ENCODE assay signal across 10 mouse cellular contexts in the genomic region with DNA sequence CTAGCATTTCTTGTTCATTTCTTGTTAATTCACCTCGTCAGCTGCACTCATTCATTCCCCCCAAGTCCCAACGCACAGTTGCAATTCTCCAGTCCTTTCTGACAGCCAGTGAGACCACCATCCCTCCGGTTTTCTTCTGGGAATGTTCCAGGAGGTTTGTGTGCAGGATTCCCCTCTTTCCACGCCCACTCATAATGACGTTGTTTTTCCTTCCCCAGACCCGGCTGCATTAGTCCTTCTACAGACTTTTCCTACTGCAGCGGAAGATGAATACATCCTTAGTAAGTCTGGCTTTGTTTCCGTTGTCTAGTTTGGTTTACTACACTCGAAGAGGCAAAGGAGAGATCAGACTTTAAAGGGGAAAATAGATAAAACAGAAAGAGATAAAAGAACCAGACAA. TPM values are rescaled to one million over a fixed set of nuclear protein-coding genes. Genes with fewer than 3 reads are reported as not detected.
A peak's percentile ranks its signal among the peaks of the same experiment; 100 is the strongest.
DNase-seq lines count a peak whose midpoint lies in the region; ATAC-seq and TF ChIP-seq lines count a peak whose summit lies in the region.
"Had no signal": no experiment of that assay in that cellular context is flagged by ENCODE, and none has a peak within 500 bp of the region (broad histone marks: within the 10 kb centered on the region; RNA-seq: fewer than 3 reads in every experiment).

No protein-coding gene starts in this region.

- intact Hi-C loops in left cerebral cortex, adult 2 months (cut with DNase I): no loop called here
- intact Hi-C loops in left cerebral cortex, postnatal 10 days (cut with DNase I): loop anchor here (5.0 kb wide), 1 partner anchor 71 kb away; no protein-coding TSS in a partner anchor

- no peak for TF ChIP-seq CTCF in left cerebral cortex, adult 2 months (IDR thresholded peaks at IDR 0.05)

- H3K4me2 ChIP-seq in embryonic facial prominence, embryonic 13.5 days: peak overlapping the region; percentile 79
- peak overlapping the region; percentile 83 for H3K4me2 ChIP-seq in intestine, embryonic 16.5 days (ENCODE audit: low read depth, low read length)
- peak overlapping the region; percentile 81 for H3K4me2 ChIP-seq in neural tube, embryonic 12.5 days (replicated peaks)

- peak overlapping the region; percentile 95 for H3K9ac ChIP-seq in embryonic facial prominence, embryonic 13.5 days
- H3K9ac ChIP-seq in intestine, embryonic 16.5 days (ENCODE audit: low read depth, low read length): peak overlapping the region; percentile 96
- peak overlapping the region; percentile 95 for H3K9ac ChIP-seq in neural tube, embryonic 12.5 days

- no peak for DNase-seq in left cerebral cortex, adult 2 months (ENCODE audit: extremely low spot score in 1 of 2, low spot score in 2 of 2)
- no peak for DNase-seq in left cerebral cortex, postnatal 10 days (ENCODE audit: extremely low spot score in 1 of 2, low spot score in 2 of 2)
- no peak for DNase-seq in spleen, postnatal 4 days (ENCODE audit: low spot score in 2 of 2)
- no peak for DNase-seq in layer of hippocampus, postnatal 10 days (ENCODE audit: low spot score in 2 of 2)

- H3K36me3 ChIP-seq in embryonic facial prominence, embryonic 13.5 days: peaks cover 39% of the 10 kb centered on the region
- H3K36me3 ChIP-seq in intestine, embryonic 16.5 days (ENCODE audit: control insufficient read depth, insufficient read depth, low read length): peaks cover 5% of the 10 kb centered on the region
- peaks cover 32% of the 10 kb centered on the region for H3K36me3 ChIP-seq in neural tube, embryonic 12.5 days

- no peaks in the 10 kb centered on the region for H3K27me3 ChIP-seq in embryonic facial prominence, embryonic 13.5 days
- no peaks in the 10 kb centered on the region for H3K27me3 ChIP-seq in intestine, embryonic 16.5 days (replicated peaks; ENCODE audit: control insufficient read depth, insufficient read depth, low read length)
- H3K27me3 ChIP-seq in neural tube, embryonic 12.5 days (replicated peaks): no peaks in the 10 kb centered on the region

- peak overlapping the region; percentile 70 for H3K4me3 ChIP-seq in left cerebral cortex, adult 2 months
- peak overlapping the region; percentile 85 for H3K4me3 ChIP-seq in embryonic facial prominence, embryonic 13.5 days
- H3K4me3 ChIP-seq in intestine, embryonic 16.5 days (ENCODE audit: low read length): peak overlapping the region; percentile 93
- peak overlapping the region; percentile 91 for H3K4me3 ChIP-seq in neural tube, embryonic 12.5 days

- WGBS in embryonic facial prominence, embryonic 13.5 days: 37% methylated on average over 9 of the region's 9 CpGs
- 37% methylated on average over 9 of the region's 9 CpGs for WGBS in intestine, embryonic 16.5 days
- WGBS in neural tube, embryonic 12.5 days: 51% methylated on average over 9 of the region's 9 CpGs

- H3K27ac ChIP-seq in left cerebral cortex, adult 2 months: peak overlapping the region; percentile 87
- no peak overlapping the region for H3K27ac ChIP-seq in embryonic facial prominence, embryonic 13.5 days
- no peak overlapping the region for H3K27ac ChIP-seq in intestine, embryonic 16.5 days (ENCODE audit: low read length)
- no peak overlapping the region for H3K27ac ChIP-seq in neural tube, embryonic 12.5 days

- H3K9me3 ChIP-seq in embryonic facial prominence, embryonic 13.5 days: no peaks in the 10 kb centered on the region
- H3K9me3 ChIP-seq in intestine, embryonic 16.5 days (ENCODE audit: control insufficient read depth, low read length): no peaks in the 10 kb centered on the region
- no peaks in the 10 kb centered on the region for H3K9me3 ChIP-seq in neural tube, embryonic 12.5 days

- H3K4me1 ChIP-seq in embryonic facial prominence, embryonic 13.5 days: peaks cover 14% of the 10 kb centered on the region
- 0 out of 2 replicates have a peak, but pooled peaks cover 6% of the 10 kb centered on the region for H3K4me1 ChIP-seq in intestine, embryonic 16.5 days (ENCODE audit: control insufficient read depth, insufficient read depth, low read length)
- peaks cover 15% of the 10 kb centered on the region for H3K4me1 ChIP-seq in neural tube, embryonic 12.5 days

- no peak for ATAC-seq in embryonic facial prominence, embryonic 13.5 days (ENCODE audit: insufficient number of reproducible peaks, insufficient read depth, low FRiP score, low TSS enrichment, low read depth)
- ATAC-seq in intestine, embryonic 16.5 days: no peak
- ATAC-seq in neural tube, embryonic 12.5 days (ENCODE audit: low FRiP score, low read depth): no peak
- no peak for ATAC-seq in erythroid progenitor cell, adult 5-6 weeks (replicated peaks; ENCODE audit: low FRiP score, poor library complexity, severe bottlenecking)

RNA-seq across cellular contexts. Expression of a gene that starts 1.1 kb away (rescaled TPM):
- 10 to 100 TPM; 31.4 to 32.9 TPM for total RNA-seq in left cerebral cortex, adult 2 months (2021)
- 10 to 100 TPM; 21.8 to 26.6 TPM for total RNA-seq in left cerebral cortex, postnatal 10 days (2021)
- polyA plus RNA-seq in embryonic facial prominence, embryonic 13.5 days (2015; fragmentation: Nextera tagmentation; extraction: Ambion mirVana): 23.0 and 24.4 TPM in 2 replicates
- polyA plus RNA-seq in intestine, embryonic 16.5 days (2015; fragmentation: Nextera tagmentation; extraction: Ambion mirVana): 7.4 and 8.0 TPM in 2 replicates
- polyA plus RNA-seq in neural tube, embryonic 12.5 days (2016; fragmentation: Nextera tagmentation; extraction: Ambion mirVana): 28.1 and 29.3 TPM in 2 replicates
- total RNA-seq in erythroid progenitor cell, adult 5-6 weeks (2015; ENCODE audit: low replicate concordance): 0.36 TPM in 1 of 2 replicates, not detected in the other
- total RNA-seq in erythroid progenitor cell, adult 5-6 weeks (2017; ENCODE audit: low replicate concordance): 0.68 and 1.7 TPM in 2 replicates
- 10 to 100 TPM; 22.8 to 25.1 TPM for total RNA-seq in layer of hippocampus, postnatal 10 days (2021)

RNA-seq across cellular contexts. Expression of a gene that starts 9.3 kb away (rescaled TPM):
- total RNA-seq in left cerebral cortex, adult 2 months (2021): not detected
- total RNA-seq in left cerebral cortex, postnatal 10 days (2021): not detected
- not detected in 2 replicates for polyA plus RNA-seq in embryonic facial prominence, embryonic 13.5 days (2015; fragmentation: Nextera tagmentation; extraction: Ambion mirVana)
- not detected in 2 replicates for polyA plus RNA-seq in intestine, embryonic 16.5 days (2015; fragmentation: Nextera tagmentation; extraction: Ambion mirVana)
- polyA plus RNA-seq in neural tube, embryonic 12.5 days (2016; fragmentation: Nextera tagmentation; extraction: Ambion mirVana): not detected in 2 replicates
- not detected in 2 replicates for total RNA-seq in erythroid progenitor cell, adult 5-6 weeks (2015; ENCODE audit: low replicate concordance)
- total RNA-seq in erythroid progenitor cell, adult 5-6 weeks (2017; ENCODE audit: low replicate concordance): not detected in 2 replicates
- total RNA-seq in layer of hippocampus, postnatal 10 days (2021): not detected
- total RNA-seq: gastrocnemius, postnatal 36 days; neutrophil, adult 5-6 weeks had no signal

RNA-seq across cellular contexts. Expression of a gene that starts 33.8 kb away (rescaled TPM):
- total RNA-seq in left cerebral cortex, adult 2 months (2021): 10 to 100 TPM; 20.0 to 23.4 TPM
- total RNA-seq in left cerebral cortex, postnatal 10 days (2021): 10 to 100 TPM; 22.6 to 23.6 TPM
- 4.5 and 4.7 TPM in 2 replicates for polyA plus RNA-seq in embryonic facial prominence, embryonic 13.5 days (2015; fragmentation: Nextera tagmentation; extraction: Ambion mirVana)
- 0.43 and 0.56 TPM in 2 replicates for polyA plus RNA-seq in intestine, embryonic 16.5 days (2015; fragmentation: Nextera tagmentation; extraction: Ambion mirVana)
- 17.3 and 17.4 TPM in 2 replicates for polyA plus RNA-seq in neural tube, embryonic 12.5 days (2016; fragmentation: Nextera tagmentation; extraction: Ambion mirVana)
- 0.36 TPM in 1 of 2 replicates, not detected in the other for total RNA-seq in erythroid progenitor cell, adult 5-6 weeks (2015; ENCODE audit: low replicate concordance)
- 0.64 and 0.76 TPM in 2 replicates for total RNA-seq in erythroid progenitor cell, adult 5-6 weeks (2017; ENCODE audit: low replicate concordance)
- total RNA-seq in layer of hippocampus, postnatal 10 days (2021): 10 to 100 TPM; 21.8 to 24.4 TPM

RNA-seq across cellular contexts. Expression of a gene that starts 55.2 kb away (rescaled TPM):
- total RNA-seq in left cerebral cortex, adult 2 months (2021): not detected
- not detected for total RNA-seq in left cerebral cortex, postnatal 10 days (2021)
- polyA plus RNA-seq in embryonic facial prominence, embryonic 13.5 days (2015; fragmentation: Nextera tagmentation; extraction: Ambion mirVana): not detected in 2 replicates
- not detected in 2 replicates for polyA plus RNA-seq in intestine, embryonic 16.5 days (2015; fragmentation: Nextera tagmentation; extraction: Ambion mirVana)
- polyA plus RNA-seq in neural tube, embryonic 12.5 days (2016; fragmentation: Nextera tagmentation; extraction: Ambion mirVana): not detected in 2 replicates
- total RNA-seq in erythroid progenitor cell, adult 5-6 weeks (2015; ENCODE audit: low replicate concordance): not detected in 2 replicates
- not detected in 2 replicates for total RNA-seq in erythroid progenitor cell, adult 5-6 weeks (2017; ENCODE audit: low replicate concordance)
- not detected for total RNA-seq in layer of hippocampus, postnatal 10 days (2021)
- total RNA-seq: gastrocnemius, postnatal 36 days had no signal

RNA-seq across cellular contexts. Expression of a gene that starts 55.5 kb away (rescaled TPM):
- 10 to 100 TPM; 14.2 to 14.5 TPM for total RNA-seq in left cerebral cortex, adult 2 months (2021)
- total RNA-seq in left cerebral cortex, postnatal 10 days (2021): 10 to 100 TPM; 16.1 to 19.9 TPM
- 19.0 and 21.2 TPM in 2 replicates for polyA plus RNA-seq in embryonic facial prominence, embryonic 13.5 days (2015; fragmentation: Nextera tagmentation; extraction: Ambion mirVana)
- 5.0 and 5.6 TPM in 2 replicates for polyA plus RNA-seq in intestine, embryonic 16.5 days (2015; fragmentation: Nextera tagmentation; extraction: Ambion mirVana)
- polyA plus RNA-seq in neural tube, embryonic 12.5 days (2016; fragmentation: Nextera tagmentation; extraction: Ambion mirVana): 18.0 and 18.1 TPM in 2 replicates
- total RNA-seq in erythroid progenitor cell, adult 5-6 weeks (2015; ENCODE audit: low replicate concordance): 1.4 and 3.4 TPM in 2 replicates
- total RNA-seq in erythroid progenitor cell, adult 5-6 weeks (2017; ENCODE audit: low replicate concordance): 0.39 and 1.4 TPM in 2 replicates
- 10 to 100 TPM; 16.8 to 17.5 TPM for total RNA-seq in layer of hippocampus, postnatal 10 days (2021)

Comparison
In these comparisons a context has a peak if more than half of its experiments do, and no peak if none do; other contexts are left out.
1. RNA of a gene that starts 1.1 kb away (total RNA-seq): 31.4 to 32.9 TPM in left cerebral cortex, adult 2 months, 21.8 to 26.6 TPM in left cerebral cortex, postnatal 10 days and 22.8 to 25.1 TPM in layer of hippocampus, postnatal 10 days; 0.36 to 1.7 TPM in erythroid progenitor cell, adult 5-6 weeks; every median in the first group is over 4 times any median in the second.
2. RNA of a gene that starts 33.8 kb away (total RNA-seq): 21.8 to 24.4 TPM in layer of hippocampus, postnatal 10 days, 22.6 to 23.6 TPM in left cerebral cortex, postnatal 10 days and 20.0 to 23.4 TPM in left cerebral cortex, adult 2 months; 0.36 to 0.76 TPM in erythroid progenitor cell, adult 5-6 weeks; every median in the first group is over 10 times any median in the second.
3. Peak in every context shown above with its lines, with median percentiles within 50 percentile points of each other: H3K4me3 ChIP-seq, H3K4me2 ChIP-seq and H3K9ac ChIP-seq.